Mouse (Mus musculus): ENCODE measurements at regions not wholly inside any gene's neighbourhood (a gene's known extent, or its start where the extent isn't known, plus 50 kb on each side); places are given as distances from the start of the nearest gene placed in this dataset.

GRCm38 (mm10) chr9:116401821-116402220, 226.7 kb upstream of the Tgfbr2 start:
- Histone ChIP-seq H3K4me3 (ENCODE audit: insufficient read depth, low read length) (no peak overlapping the region), H3K4me1 (ENCODE audit: control insufficient read depth, insufficient read depth, low read length) (no peaks in the 10 kb centered on the region), H3K27ac (ENCODE audit: insufficient read depth, low read length) (no peak overlapping the region)
- TF ChIP-seq POLR2A (IDR thresholded peaks at IDR 0.05; ENCODE audit: low read depth, low read length): no peak
- TF ChIP-seq CTCF (IDR thresholded peaks at IDR 0.05; ENCODE audit: borderline replicate concordance, insufficient read depth, low read length): no peak

GRCm38 (mm10) chr9:116400270-116400669, 225.1 kb upstream of the Tgfbr2 start:
- Histone ChIP-seq H3K4me1 (ENCODE audit: control insufficient read depth, insufficient read depth, low read length) (no peaks in the 10 kb centered on the region), H3K4me3 (ENCODE audit: insufficient read depth, low read length) (no peak overlapping the region), H3K27ac (ENCODE audit: insufficient read depth, low read length) (no peak overlapping the region)
- TF ChIP-seq POLR2A (IDR thresholded peaks at IDR 0.05; ENCODE audit: low read depth, low read length): no peak
- no peak for TF ChIP-seq CTCF (IDR thresholded peaks at IDR 0.05; ENCODE audit: borderline replicate concordance, insufficient read depth, low read length)

- TF ChIP-seq CTCF (IDR thresholded peaks at IDR 0.05; ENCODE audit: borderline replicate concordance, insufficient read depth, low read length) (no peak), POLR2A (IDR thresholded peaks at IDR 0.05; ENCODE audit: low read depth, low read length) (no peak)
- no peak overlapping the region for H3K4me3 ChIP-seq (ENCODE audit: insufficient read depth, low read length)
- no peak overlapping the region for H3K27ac ChIP-seq (ENCODE audit: insufficient read depth, low read length)
- H3K4me1 ChIP-seq (ENCODE audit: control insufficient read depth, insufficient read depth, low read length): no peaks in the 10 kb centered on the region
Observed at GRCm38 (mm10) chr9:116399296-116399695, 224.1 kb upstream of the Tgfbr2 start.

GRCm38 (mm10) chr9:116392258-116392657, 217.1 kb upstream of the Tgfbr2 start:
- Histone ChIP-seq H3K4me1 (ENCODE audit: control insufficient read depth, insufficient read depth, low read length) (no peaks in the 10 kb centered on the region), H3K4me3 (ENCODE audit: insufficient read depth, low read length) (no peak overlapping the region), H3K27ac (ENCODE audit: insufficient read depth, low read length) (peak overlapping the region; percentile 41)
- TF ChIP-seq CTCF (IDR thresholded peaks at IDR 0.05; ENCODE audit: borderline replicate concordance, insufficient read depth, low read length) (no peak), POLR2A (IDR thresholded peaks at IDR 0.05; ENCODE audit: low read depth, low read length) (no peak)

- Histone ChIP-seq H3K4me3 (ENCODE audit: insufficient read depth, low read length) (no peak overlapping the region), H3K27ac (ENCODE audit: insufficient read depth, low read length) (no peak overlapping the region), H3K4me1 (ENCODE audit: control insufficient read depth, insufficient read depth, low read length) (0 out of 2 replicates have a peak, but pooled peaks cover 2% of the 10 kb centered on the region)
- TF ChIP-seq POLR2A (IDR thresholded peaks at IDR 0.05; ENCODE audit: low read depth, low read length) (no peak), CTCF (IDR thresholded peaks at IDR 0.05; ENCODE audit: borderline replicate concordance, insufficient read depth, low read length) (no peak)
Observed at GRCm38 (mm10) chr9:116389781-116390180, 214.6 kb upstream of the Tgfbr2 start.

- Histone ChIP-seq H3K4me1 (ENCODE audit: control insufficient read depth, insufficient read depth, low read length) (0 out of 2 replicates have a peak, but pooled peaks cover 7% of the 10 kb centered on the region), H3K27ac (ENCODE audit: insufficient read depth, low read length) (no peak overlapping the region), H3K4me3 (ENCODE audit: insufficient read depth, low read length) (no peak overlapping the region)
- TF ChIP-seq CTCF (IDR thresholded peaks at IDR 0.05; ENCODE audit: borderline replicate concordance, insufficient read depth, low read length) (no peak), POLR2A (IDR thresholded peaks at IDR 0.05; ENCODE audit: low read depth, low read length) (no peak)
Observed at GRCm38 (mm10) chr9:116388863-116389262, 213.7 kb upstream of the Tgfbr2 start.

GRCm38 (mm10) chr9:116388025-116388424, 212.9 kb upstream of the Tgfbr2 start:
- H3K4me1 ChIP-seq (ENCODE audit: control insufficient read depth, insufficient read depth, low read length): 0 out of 2 replicates have a peak, but pooled peaks cover 7% of the 10 kb centered on the region
- H3K4me3 ChIP-seq (ENCODE audit: insufficient read depth, low read length): no peak overlapping the region
- H3K27ac ChIP-seq (ENCODE audit: insufficient read depth, low read length): no peak overlapping the region
- no peak for TF ChIP-seq POLR2A (IDR thresholded peaks at IDR 0.05; ENCODE audit: low read depth, low read length)
- TF ChIP-seq CTCF (IDR thresholded peaks at IDR 0.05; ENCODE audit: borderline replicate concordance, insufficient read depth, low read length): no peak

GRCm38 (mm10) chr9:116384176-116385076, 209.3 kb upstream of the Tgfbr2 start:
- peak overlapping the region; percentile 93 for H3K27ac ChIP-seq (ENCODE audit: insufficient read depth, low read length)
- H3K4me3 ChIP-seq (ENCODE audit: insufficient read depth, low read length): no peak overlapping the region
- H3K4me1 ChIP-seq (ENCODE audit: control insufficient read depth, insufficient read depth, low read length): 0 out of 2 replicates have a peak, but pooled peaks cover 7% of the 10 kb centered on the region
- TF ChIP-seq CTCF (IDR thresholded peaks at IDR 0.05; ENCODE audit: borderline replicate concordance, insufficient read depth, low read length) (peak; percentile 69; the same call in 1 of the 2 replicates), POLR2A (IDR thresholded peaks at IDR 0.05; ENCODE audit: low read depth, low read length) (peak; percentile 59)

GRCm38 (mm10) chr9:116383411-116384101, 208.4 kb upstream of the Tgfbr2 start:
- TF ChIP-seq POLR2A (IDR thresholded peaks at IDR 0.05; ENCODE audit: low read depth, low read length) (no peak), CTCF (IDR thresholded peaks at IDR 0.05; ENCODE audit: borderline replicate concordance, insufficient read depth, low read length) (no peak)
- H3K4me1 ChIP-seq (ENCODE audit: control insufficient read depth, insufficient read depth, low read length): 0 out of 2 replicates have a peak, but pooled peaks cover 7% of the 10 kb centered on the region
- peak overlapping the region; percentile 93 for H3K27ac ChIP-seq (ENCODE audit: insufficient read depth, low read length)
- no peak overlapping the region for H3K4me3 ChIP-seq (ENCODE audit: insufficient read depth, low read length)

All from embryonic fibroblast, embryonic 13.5 days (primary cell).